Mouse (Mus musculus) midbrain, embryonic 13.5 days (tissue): ENCODE results near the gene 5330417C22Rik. TPM values are rescaled to one million over a fixed set of nuclear protein-coding genes. Genes with fewer than 3 reads are reported as not detected.
"Not testable (repeated sequence)": the region's sequence is repeated elsewhere in the genome, so short reads cannot be mapped to it uniquely, and the experiment has no call there.

Experiments
- ATAC-seq: fragments of 200-750 bp; cut with Nextera tagmentation; 2 replicates; pipeline ENCODE4 v1.8.0; 2017; ENCODE audit warnings: mild to moderate bottlenecking, moderate TSS enrichment, moderate library complexity
- H3K27ac ChIP-seq: fragments of 300-500 bp; sonication (generic); 2 replicates; pipeline ENCODE4 v1.5.1; 2015; ENCODE audit warnings: inconsistent platforms, mild to moderate bottlenecking, moderate library complexity
- H3K27me3 ChIP-seq: fragments of 300-500 bp; sonication (generic); 2 replicates; pipeline ENCODE4 v1.6.1; 2015; ENCODE audit warnings: mild to moderate bottlenecking, inconsistent platforms
- H3K36me3 ChIP-seq: fragments of 300-500 bp; sonication (generic); 2 replicates; pipeline ENCODE4 v1.6.1; 2015; ENCODE audit warnings: mild to moderate bottlenecking, inconsistent platforms
- H3K4me1 ChIP-seq: fragments of 300-500 bp; sonication (generic); replicated peaks from 2 replicates; pipeline ENCODE4 v1.6.1; 2015; ENCODE audit warnings: inconsistent platforms
- H3K4me2 ChIP-seq: fragments of 300-500 bp; sonication (generic); replicated peaks from 2 replicates; pipeline ENCODE4 v1.6.1; 2015; ENCODE audit warnings: moderate library complexity, mild to moderate bottlenecking, inconsistent platforms
- H3K4me3 ChIP-seq: fragments of 300-500 bp; sonication (generic); replicated peaks from 2 replicates; pipeline ENCODE4 v1.5.1; 2015; ENCODE audit warnings: mild to moderate bottlenecking, inconsistent platforms
- H3K9ac ChIP-seq: fragments of 300-500 bp; sonication (generic); replicated peaks from 2 replicates; pipeline ENCODE4 v1.6.1; 2015; ENCODE audit warnings: mild to moderate bottlenecking, inconsistent platforms
- H3K9me3 ChIP-seq: fragments of 300-500 bp; sonication (generic); 2 replicates; pipeline ENCODE4 v1.6.1; 2016; ENCODE audit warnings: mild to moderate bottlenecking, inconsistent platforms
- WGBS: fragments of 180-500 bp; shearing (Covaris S2); methylation state at CpG from one replicate; pipeline ENCODE4 v1.1.7; 2015; 5-methylcytosine and 5-hydroxymethylcytosine counted together
- polyA plus RNA-seq: library from polyadenylated mRNA; unstranded; fragments of >200 nt; fragmentation: Nextera tagmentation; extraction: Ambion mirVana; gene quantifications from 2 replicates; pipeline ENCODE4 v1.2.1, GENCODE M21; 2015

Gene 5330417C22Rik
- polyA plus RNA-seq = 7.5 and 9.8 TPM in 2 replicates

- peak within 1 kb of the TSS; percentile 57 for H3K9ac ChIP-seq
- peak within 1 kb of the TSS; percentile 72 for H3K27ac ChIP-seq
- peak within 1 kb of the TSS; percentile 90 for H3K4me2 ChIP-seq
- under 1% methylated on average over 35 of the region's 35 CpGs for WGBS
- H3K4me3 ChIP-seq = peak within 1 kb of the TSS; percentile 54
- no peaks in the 10 kb centered on the region for H3K36me3 ChIP-seq
- H3K9me3 ChIP-seq = no peaks in the 10 kb centered on the region
- peaks cover 17% of the 10 kb centered on the region for H3K4me1 ChIP-seq
- peak; percentile 97 for ATAC-seq
- peaks cover 6% of the 10 kb centered on the region; the same call in 1 of the 2 replicates for H3K27me3 ChIP-seq
Observed at GRCm38 (mm10) chr3:108536517-108537260, at the start of gene 5330417C22Rik. 5330417C22Rik (minus strand) TSS chr3:108536536.

GRCm38 (mm10) chr3:108584580-108584979, 48.2 kb upstream of the 5330417C22Rik start:
- WGBS = 86% methylated on average over 4 of the region's 4 CpGs

GRCm38 (mm10) chr3:108574018-108574417, 37.7 kb upstream of the 5330417C22Rik start:
- ATAC-seq = no peak
- Histone ChIP-seq H3K9ac (no peak overlapping the region), H3K27ac (no peak overlapping the region), H3K9me3 (no peaks in the 10 kb centered on the region), H3K4me2 (peak overlapping the region; percentile 70), H3K27me3 (no peaks in the 10 kb centered on the region), H3K4me3 (no peak overlapping the region), H3K36me3 (peaks cover 17% of the 10 kb centered on the region), H3K4me1 (peaks cover 31% of the 10 kb centered on the region)
- 95% methylated on average over 5 of the region's 5 CpGs for WGBS

More at GRCm38 (mm10) chr3:108584580-108584979, 48.2 kb upstream of the 5330417C22Rik start:
- Histone ChIP-seq H3K9me3 (no peaks in the 10 kb centered on the region), H3K27ac (no peak overlapping the region), H3K4me1 (no peaks in the 10 kb centered on the region), H3K4me2 (no peak overlapping the region), H3K9ac (no peak overlapping the region), H3K4me3 (no peak overlapping the region), H3K36me3 (peaks cover 5% of the 10 kb centered on the region; the same call in 1 of the 2 replicates), H3K27me3 (no peaks in the 10 kb centered on the region)
- ATAC-seq = no peak

- Histone ChIP-seq H3K9me3 (no peaks in the 10 kb centered on the region), H3K4me3 (peak overlapping the region; percentile 65), H3K27ac (no peak overlapping the region; the same call in 1 of the 2 replicates), H3K27me3 (no peaks in the 10 kb centered on the region), H3K36me3 (peaks cover 3% of the 10 kb centered on the region; the same call in 1 of the 2 replicates), H3K4me2 (peak overlapping the region; percentile 70), H3K4me1 (peaks cover 43% of the 10 kb centered on the region), H3K9ac (peak overlapping the region; percentile 79)
- 46% methylated on average over 18 of the region's 18 CpGs for WGBS
- no peak for ATAC-seq
Observed at GRCm38 (mm10) chr3:108572309-108573010, 36.1 kb upstream of the 5330417C22Rik start.

GRCm38 (mm10) chr3:108571443-108572294, 35.3 kb upstream of the 5330417C22Rik start, which contains the start of gene Taf13:
Taf13 (plus strand) TSS chr3:108571698.
- peak within 1 kb of the TSS; percentile 70 for H3K4me2 ChIP-seq
- no peaks in the 10 kb centered on the region for H3K27me3 ChIP-seq
- H3K9me3 ChIP-seq = no peaks in the 10 kb centered on the region
- 2% methylated on average over 42 of the region's 42 CpGs for WGBS
- peak within 1 kb of the TSS; percentile 65 for H3K4me3 ChIP-seq
- H3K36me3 ChIP-seq = no peaks in the 10 kb centered on the region
- H3K4me1 ChIP-seq = peaks cover 43% of the 10 kb centered on the region
- H3K9ac ChIP-seq = peak within 1 kb of the TSS; percentile 79
- ATAC-seq = peak; percentile 97
- peak within 1 kb of the TSS; percentile 77 for H3K27ac ChIP-seq

- Histone ChIP-seq H3K36me3 (no peaks in the 10 kb centered on the region), H3K27ac (peak overlapping the region; percentile 55; the same call in 1 of the 2 replicates), H3K4me3 (peak overlapping the region; percentile 65; the same call in 1 of the 2 replicates), H3K27me3 (no peaks in the 10 kb centered on the region), H3K9me3 (no peaks in the 10 kb centered on the region), H3K4me2 (peak overlapping the region; percentile 70), H3K9ac (no peak overlapping the region), H3K4me1 (peaks cover 43% of the 10 kb centered on the region)
- 87% methylated on average over 14 of the region's 14 CpGs for WGBS
- ATAC-seq = no peak
Observed at GRCm38 (mm10) chr3:108570813-108571212, 34.5 kb upstream of the 5330417C22Rik start.

- Histone ChIP-seq H3K27ac (peak overlapping the region; percentile 44; the same call in 1 of the 2 replicates), H3K4me1 (peaks cover 38% of the 10 kb centered on the region)
- H3K9me3 ChIP-seq, H3K9ac ChIP-seq, H3K27me3 ChIP-seq, H3K4me2 ChIP-seq, ATAC-seq, H3K36me3 ChIP-seq, H3K4me3 ChIP-seq: not testable (repeated sequence)
- 66% methylated on average over 3 of the region's 3 CpGs for WGBS
Observed at GRCm38 (mm10) chr3:108569636-108570035, 33.3 kb upstream of the 5330417C22Rik start.

- no peaks in the 10 kb centered on the region for H3K36me3 ChIP-seq
- WGBS = 8% methylated on average over 15 of the region's 15 CpGs
- 0 out of 2 replicates have a peak overlapping the region, but pooled peaks have one; percentile 5 for H3K4me2 ChIP-seq
- H3K27ac ChIP-seq = peak overlapping the region; percentile 80
- H3K4me3 ChIP-seq = no peak overlapping the region
- peaks cover 26% of the 10 kb centered on the region for H3K4me1 ChIP-seq
- ATAC-seq = peak; percentile 49
- H3K9me3 ChIP-seq = no peaks in the 10 kb centered on the region
- H3K27me3 ChIP-seq = no peaks in the 10 kb centered on the region
- peak overlapping the region; percentile 10; the same call in 1 of the 2 replicates for H3K9ac ChIP-seq
Observed at GRCm38 (mm10) chr3:108567990-108568877, 31.9 kb upstream of the 5330417C22Rik start.

- peak overlapping the region; percentile 86 for H3K4me3 ChIP-seq
Observed at GRCm38 (mm10) chr3:108563309-108563708, 27.0 kb upstream of the 5330417C22Rik start.

GRCm38 (mm10) chr3:108562777-108563271, 26.5 kb upstream of the 5330417C22Rik start:
- no peaks in the 10 kb centered on the region for H3K27me3 ChIP-seq
- H3K4me1 ChIP-seq = peaks cover 21% of the 10 kb centered on the region
- H3K27ac ChIP-seq = peak overlapping the region; percentile 93
- H3K4me2 ChIP-seq = peak overlapping the region; percentile 72
- H3K9me3 ChIP-seq = no peaks in the 10 kb centered on the region
- 13% methylated on average over 15 of the region's 15 CpGs for WGBS
- peak; percentile 78 for ATAC-seq
- peaks cover 26% of the 10 kb centered on the region for H3K36me3 ChIP-seq
- H3K9ac ChIP-seq = peak overlapping the region; percentile 44; the same call in 1 of the 2 replicates
- H3K4me3 ChIP-seq = peak overlapping the region; percentile 86

More at GRCm38 (mm10) chr3:108563309-108563708, 27.0 kb upstream of the 5330417C22Rik start:
- Histone ChIP-seq H3K27me3 (no peaks in the 10 kb centered on the region), H3K4me1 (peaks cover 25% of the 10 kb centered on the region), H3K4me2 (peak overlapping the region; percentile 72), H3K36me3 (peaks cover 21% of the 10 kb centered on the region), H3K9me3 (no peaks in the 10 kb centered on the region), H3K27ac (peak overlapping the region; percentile 93), H3K9ac (peak overlapping the region; percentile 44; the same call in 1 of the 2 replicates)
- WGBS = 8% methylated on average over 4 of the region's 4 CpGs
- ATAC-seq = no peak
